11 mouse cellular contexts compared by ENCODE assay signal in the genomic region with DNA sequence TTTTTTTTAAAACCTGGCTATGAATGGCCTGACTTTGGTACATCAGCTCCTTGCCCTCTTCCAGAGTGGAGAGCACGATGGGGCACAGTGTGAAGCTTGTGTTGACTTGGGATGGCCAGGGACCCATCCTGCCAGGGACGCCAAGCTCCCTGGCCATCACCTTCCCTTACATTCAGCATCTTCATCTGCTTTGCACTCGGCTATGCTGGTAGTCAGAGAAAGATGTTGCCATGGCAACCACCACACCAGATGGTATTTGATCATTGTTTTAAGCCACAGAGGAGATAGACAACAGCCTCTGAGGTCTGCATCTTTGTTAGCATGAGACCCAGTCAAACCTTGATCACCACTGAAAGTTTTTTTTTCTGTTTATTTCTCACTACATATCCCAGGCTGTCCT.
DNase-seq lines count a peak whose midpoint lies in the region; ATAC-seq lines count a peak whose summit lies in the region.
"Had no signal": no experiment of that assay in that cellular context is flagged by ENCODE, and none has a peak within 500 bp of the region (broad histone marks: within the 10 kb centered on the region; RNA-seq: fewer than 3 reads in every experiment).

No protein-coding gene starts in this region.

- no peaks in the 10 kb centered on the region for H3K27me3 ChIP-seq in hindbrain, embryonic 11.5 days (ENCODE audit: control insufficient read depth, insufficient read depth, low read length)
- H3K27me3 ChIP-seq: heart, embryonic 15.5 days; stomach, embryonic 15.5 days had no signal

- H3K27ac ChIP-seq in hindbrain, embryonic 11.5 days (ENCODE audit: low read depth, low read length), result no peak overlapping the region
- H3K27ac ChIP-seq: heart, embryonic 15.5 days; stomach, embryonic 15.5 days had no signal

- no peak overlapping the region for H3K4me3 ChIP-seq in hindbrain, embryonic 11.5 days (ENCODE audit: low read depth, low read length)
- H3K4me3 ChIP-seq: heart, embryonic 15.5 days; stomach, embryonic 15.5 days had no signal

- 48% methylated on average over 3 of the region's 3 CpGs for WGBS in hindbrain, embryonic 11.5 days

- peaks cover 4% of the 10 kb centered on the region for H3K4me1 ChIP-seq in hindbrain, embryonic 11.5 days (replicated peaks; ENCODE audit: control insufficient read depth, insufficient read depth, low read length)

- DNase-seq in cerebellum, adult 18-20 months, result peak; percentile 46 to 59
- no peak for DNase-seq in cerebellum, adult 11 months
- DNase-seq in CD4-positive, CD25-positive, alpha-beta regulatory T cell, adult 2 months (ENCODE audit: low read depth, low spot score), result peak; percentile 14
- peak; percentile 55 for DNase-seq in hindbrain, embryonic 11.5 days (ENCODE audit: low spot score)
- DNase-seq in left cerebral cortex, postnatal 25 days (ENCODE audit: low spot score in 2 of 2), result peak; percentile 74 to 86
- no peak for DNase-seq in gastrocnemius, postnatal 10 days
- DNase-seq in MN1 (ENCODE audit: low spot score), result no peak
- no peak for DNase-seq in spleen, adult 18-20 months
- DNase-seq: kidney, postnatal 36 days had no signal

- intact Hi-C loops in left cerebral cortex, postnatal 25 days (cut with DNase I), result no loop called here

- no peak overlapping the region for H3K4me2 ChIP-seq in hindbrain, embryonic 11.5 days (replicated peaks; ENCODE audit: low read depth, low read length)
- H3K4me2 ChIP-seq: heart, embryonic 15.5 days; stomach, embryonic 15.5 days had no signal

- no peaks in the 10 kb centered on the region for H3K36me3 ChIP-seq in hindbrain, embryonic 11.5 days (ENCODE audit: control insufficient read depth, insufficient read depth, low read length)
- H3K36me3 ChIP-seq: heart, embryonic 15.5 days; stomach, embryonic 15.5 days had no signal

- H3K9ac ChIP-seq in hindbrain, embryonic 11.5 days (ENCODE audit: low read depth, low read length), result no peak overlapping the region
- H3K9ac ChIP-seq: heart, embryonic 15.5 days; stomach, embryonic 15.5 days had no signal

- H3K9me3 ChIP-seq in hindbrain, embryonic 11.5 days (ENCODE audit: control insufficient read depth, low read length), result no peaks in the 10 kb centered on the region
- H3K9me3 ChIP-seq: heart, embryonic 15.5 days; stomach, embryonic 15.5 days had no signal

- ATAC-seq in hindbrain, embryonic 11.5 days (ENCODE audit: low FRiP score), result no peak

Comparison
In these comparisons a context has a peak if more than half of its experiments do, and no peak if none do; other contexts are left out.
1. DNase-seq: peak in cerebellum, adult 18-20 months (2 of 2), CD4-positive, CD25-positive, alpha-beta regulatory T cell, adult 2 months (single experiment), hindbrain, embryonic 11.5 days (single experiment) and left cerebral cortex, postnatal 25 days (2 of 2); none in cerebellum, adult 11 months (single experiment), gastrocnemius, postnatal 10 days (single experiment), MN1 (single experiment) and spleen, adult 18-20 months (0 of 2).